Mouse (Mus musculus) limb, embryonic 12.5 days (tissue): ENCODE data around the gene Diaph3. TPM values are rescaled to one million over a fixed set of nuclear protein-coding genes. Genes with fewer than 3 reads are reported as not detected.

Source experiments
- ATAC-seq: fragments of 200-750 bp; cut with Nextera tagmentation; 2 replicates; pipeline ENCODE4 v1.8.0; 2017; ENCODE audit warnings: low read depth, moderate TSS enrichment; ENCODE audit not compliant: insufficient number of reproducible peaks, insufficient read depth, low FRiP score, low TSS enrichment
- H3K27ac ChIP-seq: fragments of 300-500 bp; sonication (generic); 2 replicates; pipeline ENCODE4 v1.5.1; 2016; ENCODE audit warnings: mild to moderate bottlenecking, moderate library complexity
- H3K27me3 ChIP-seq: fragments of 300-500 bp; sonication (generic); 2 replicates; pipeline ENCODE4 v1.6.1; 2016; ENCODE audit warnings: mild to moderate bottlenecking, moderate library complexity
- H3K36me3 ChIP-seq: fragments of 300-500 bp; sonication (generic); 2 replicates; pipeline ENCODE4 v1.6.1; 2016; ENCODE audit warnings: mild to moderate bottlenecking, moderate library complexity
- H3K4me1 ChIP-seq: fragments of 300-500 bp; sonication (generic); replicated peaks from 2 replicates; pipeline ENCODE4 v1.6.1; 2016
- H3K4me2 ChIP-seq: fragments of 300-500 bp; sonication (generic); 2 replicates; pipeline ENCODE4 v1.6.1; 2016; ENCODE audit warnings: mild to moderate bottlenecking, moderate library complexity
- H3K4me3 ChIP-seq: fragments of 300-500 bp; sonication (generic); replicated peaks from 2 replicates; pipeline ENCODE4 v1.5.1; 2016; ENCODE audit warnings: mild to moderate bottlenecking
- H3K9ac ChIP-seq: fragments of 300-500 bp; sonication (generic); replicated peaks from 2 replicates; pipeline ENCODE4 v1.6.1; 2016; ENCODE audit warnings: mild to moderate bottlenecking, moderate library complexity
- H3K9me3 ChIP-seq: fragments of 300-500 bp; sonication (generic); 2 replicates; pipeline ENCODE4 v1.6.1; 2016; ENCODE audit warnings: mild to moderate bottlenecking, moderate library complexity
- WGBS: fragments of 180-500 bp; shearing (Covaris S2); methylation state at CpG from one replicate; pipeline ENCODE4 v1.1.7; 2016; 5-methylcytosine and 5-hydroxymethylcytosine counted together
- polyA plus RNA-seq: library from polyadenylated mRNA; unstranded; fragments of >200 nt; fragmentation: Nextera tagmentation; extraction: Ambion mirVana; gene quantifications from 2 replicates; pipeline ENCODE4 v1.2.1, GENCODE M21; 2016

Gene Diaph3
- polyA plus RNA-seq, 1 experiment from 2014 or later: 10.7 TPM

DNA sequence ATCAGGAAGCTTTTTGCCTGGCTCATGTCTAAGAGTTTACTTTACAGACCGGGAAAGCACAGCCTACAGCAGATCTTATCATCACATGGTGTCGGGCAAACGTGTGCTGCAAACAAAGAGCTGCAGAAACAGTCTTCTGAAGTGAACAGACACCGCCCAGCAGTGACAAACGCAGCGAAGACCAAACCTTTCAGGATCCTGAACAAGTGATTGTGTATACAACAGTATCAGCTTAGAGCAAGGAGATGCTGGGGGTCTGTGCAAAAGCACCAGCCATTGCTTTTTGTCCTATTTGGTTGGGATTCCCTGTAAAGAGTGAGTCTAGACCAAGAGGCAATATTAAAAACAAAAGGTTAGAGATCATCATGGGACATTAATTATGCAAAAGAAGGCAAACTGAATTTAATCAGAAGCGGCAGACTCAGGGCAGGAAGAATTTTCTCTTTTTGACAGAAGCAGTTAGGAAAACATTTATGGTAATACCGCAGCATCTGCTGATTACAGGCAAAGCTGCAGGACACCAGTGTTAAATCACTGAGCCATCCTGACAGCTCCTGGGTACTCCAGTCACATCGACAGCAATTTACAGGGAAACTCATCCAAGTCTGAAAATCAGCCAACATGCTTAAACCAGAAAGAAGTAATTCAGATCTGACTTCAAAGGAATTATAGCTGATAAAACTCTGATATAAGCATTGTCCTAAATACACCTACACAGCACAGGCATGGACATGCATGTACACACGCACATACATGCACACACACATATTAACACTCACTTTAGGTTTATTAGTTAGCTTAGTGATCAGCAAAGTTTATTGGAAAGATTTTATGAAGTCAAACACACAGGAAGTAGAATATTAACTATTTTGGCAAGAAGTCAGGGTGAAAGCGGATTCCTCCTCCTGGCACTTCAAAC is 456.2 kb downstream of the Diaph3 start:
- no peak overlapping the region for H3K4me3 ChIP-seq
- 0 out of 2 replicates have a peak, but pooled peaks cover 3% of the 10 kb centered on the region for H3K4me1 ChIP-seq
- 61% methylated on average over 11 of the region's 11 CpGs for whole genome bisulfite sequencing
- H3K9me3 ChIP-seq: no peaks in the 10 kb centered on the region
- H3K4me2 ChIP-seq: no peak overlapping the region
- no peaks in the 10 kb centered on the region for H3K36me3 ChIP-seq
- ATAC-seq: no peak
- H3K27ac ChIP-seq: no peak overlapping the region
- no peak overlapping the region for H3K9ac ChIP-seq
- no peaks in the 10 kb centered on the region for H3K27me3 ChIP-seq

GRCm38 (mm10) chr14:86681951-86682350 is 459.1 kb downstream of the Diaph3 start:
- Histone ChIP-seq H3K36me3 (no peaks in the 10 kb centered on the region), H3K27ac (no peak overlapping the region), H3K4me3 (no peak overlapping the region), H3K4me2 (no peak overlapping the region), H3K9ac (no peak overlapping the region), H3K9me3 (no peaks in the 10 kb centered on the region), H3K4me1 (peaks cover 6% of the 10 kb centered on the region; the same call in 1 of the 2 replicates), H3K27me3 (no peaks in the 10 kb centered on the region)
- ATAC-seq: no peak

DNA sequence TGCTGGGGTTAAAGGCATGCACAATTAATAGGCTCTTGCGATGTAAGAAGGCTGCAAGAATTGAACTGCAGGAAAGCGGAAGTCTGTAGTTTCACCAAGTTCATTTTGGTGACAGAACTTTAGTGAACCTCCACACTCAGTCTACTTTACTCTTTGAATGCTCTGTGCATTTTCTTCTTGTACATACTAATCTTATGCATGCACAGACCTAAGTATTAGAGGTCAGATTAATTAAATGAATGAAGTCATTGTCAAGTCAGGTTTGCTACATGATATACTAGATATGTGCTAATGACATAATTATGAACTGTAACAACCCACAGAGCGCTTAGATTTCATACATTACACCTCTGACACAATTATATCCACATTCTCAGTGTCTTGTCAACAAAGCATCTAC is 462.0 kb downstream of the Diaph3 start:
- H3K4me3 ChIP-seq: no peak overlapping the region
- no peaks in the 10 kb centered on the region for H3K9me3 ChIP-seq
- H3K4me1 ChIP-seq: peaks cover 4% of the 10 kb centered on the region; the same call in 1 of the 2 replicates
- ATAC-seq: no peak
- H3K36me3 ChIP-seq: no peaks in the 10 kb centered on the region
- H3K27ac ChIP-seq: no peak overlapping the region
- 94% methylated on average over 3 of the region's 3 CpGs for WGBS
- no peaks in the 10 kb centered on the region for H3K27me3 ChIP-seq
- H3K9ac ChIP-seq: no peak overlapping the region
- no peak overlapping the region for H3K4me2 ChIP-seq

- no peak overlapping the region for H3K4me2 ChIP-seq
- no peak for ATAC-seq
- no peak overlapping the region for H3K9ac ChIP-seq
- 74% methylated on average over 5 of the region's 5 CpGs for WGBS
- H3K9me3 ChIP-seq: no peaks in the 10 kb centered on the region
- no peak overlapping the region for H3K4me3 ChIP-seq
- H3K4me1 ChIP-seq: peaks cover 4% of the 10 kb centered on the region; the same call in 1 of the 2 replicates
- no peak overlapping the region for H3K27ac ChIP-seq
- H3K36me3 ChIP-seq: no peaks in the 10 kb centered on the region
- no peaks in the 10 kb centered on the region for H3K27me3 ChIP-seq
Measured at GRCm38 (mm10) chr14:86678179-86678780, 462.8 kb downstream of the Diaph3 start.

DNA sequence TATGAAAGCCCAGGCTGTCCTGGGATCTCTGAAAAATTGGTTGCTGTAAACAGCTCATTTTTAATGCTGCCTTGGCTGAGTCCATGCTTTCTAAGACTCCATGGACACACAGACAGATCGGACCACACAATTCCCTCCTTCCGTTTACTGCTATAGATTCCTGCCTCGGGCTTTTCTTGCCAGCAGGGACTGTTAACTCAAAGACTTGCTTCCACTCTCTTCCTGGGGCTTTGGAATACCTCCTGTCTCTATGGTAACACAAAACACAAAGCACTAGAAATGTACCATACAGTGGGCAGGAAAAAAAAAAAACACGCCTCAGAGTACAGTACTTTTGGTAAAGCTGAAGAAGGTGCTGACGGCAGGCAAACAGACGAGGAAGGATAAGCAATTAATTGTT is 464.0 kb downstream of the Diaph3 start:
- 65% methylated on average over 6 of the region's 6 CpGs for WGBS
- Histone ChIP-seq H3K4me2 (no peak overlapping the region), H3K27me3 (no peaks in the 10 kb centered on the region), H3K27ac (no peak overlapping the region), H3K9me3 (no peaks in the 10 kb centered on the region), H3K4me1 (peaks cover 4% of the 10 kb centered on the region; the same call in 1 of the 2 replicates), H3K4me3 (no peak overlapping the region), H3K9ac (no peak overlapping the region), H3K36me3 (no peaks in the 10 kb centered on the region)
- ATAC-seq: no peak

DNA sequence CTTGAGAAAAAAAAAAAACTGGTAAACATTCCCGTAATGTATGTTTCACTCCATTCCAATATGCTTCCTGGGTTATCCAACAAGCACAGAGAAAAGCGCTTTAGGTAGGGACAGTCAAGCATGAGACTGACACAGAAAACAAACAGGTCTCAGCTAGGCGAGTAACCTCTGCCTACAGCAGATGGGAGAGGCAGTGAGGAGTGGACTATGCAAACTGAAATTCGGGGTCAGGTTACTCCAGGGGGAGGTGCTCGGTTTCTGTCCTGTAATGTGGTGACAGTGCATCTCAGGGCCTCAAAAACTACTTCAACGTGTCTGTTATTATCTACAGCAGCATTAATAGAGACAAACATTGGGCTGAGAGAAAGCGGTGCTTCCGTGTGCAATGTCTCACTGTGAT is 465.7 kb downstream of the Diaph3 start:
- Histone ChIP-seq H3K36me3 (no peaks in the 10 kb centered on the region), H3K27me3 (no peaks in the 10 kb centered on the region), H3K4me2 (no peak overlapping the region), H3K9me3 (no peaks in the 10 kb centered on the region), H3K4me3 (no peak overlapping the region), H3K27ac (no peak overlapping the region), H3K4me1 (peaks cover 4% of the 10 kb centered on the region; the same call in 1 of the 2 replicates), H3K9ac (no peak overlapping the region)
- WGBS: 59% methylated on average over 8 of the region's 8 CpGs
- ATAC-seq: no peak

DNA sequence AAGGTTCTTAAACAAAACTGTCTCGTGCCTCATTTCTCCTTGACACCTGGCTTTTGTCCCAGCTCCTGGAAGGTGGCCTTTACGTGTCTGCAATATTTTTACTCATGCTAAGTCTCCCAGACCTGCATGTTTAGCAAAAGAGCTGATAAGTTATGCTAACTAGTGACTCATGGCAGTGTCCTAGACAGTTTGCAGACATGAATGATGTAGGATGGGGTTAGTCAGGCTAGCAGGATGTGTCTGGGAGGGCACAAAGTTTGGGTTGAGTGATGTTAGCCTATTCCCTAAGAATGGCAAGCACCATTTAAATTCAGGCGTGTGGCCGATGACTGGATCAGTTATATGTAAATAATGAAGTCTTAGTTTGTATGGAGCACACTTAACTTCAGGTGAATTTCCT is 478.2 kb downstream of the Diaph3 start:
- Histone ChIP-seq H3K36me3 (no peaks in the 10 kb centered on the region), H3K27ac (no peak overlapping the region), H3K4me1 (no peaks in the 10 kb centered on the region), H3K27me3 (no peaks in the 10 kb centered on the region), H3K4me2 (no peak overlapping the region), H3K4me3 (no peak overlapping the region), H3K9me3 (no peaks in the 10 kb centered on the region), H3K9ac (no peak overlapping the region)
- WGBS: 93% methylated on average over 4 of the region's 4 CpGs
- ATAC-seq: no peak

DNA sequence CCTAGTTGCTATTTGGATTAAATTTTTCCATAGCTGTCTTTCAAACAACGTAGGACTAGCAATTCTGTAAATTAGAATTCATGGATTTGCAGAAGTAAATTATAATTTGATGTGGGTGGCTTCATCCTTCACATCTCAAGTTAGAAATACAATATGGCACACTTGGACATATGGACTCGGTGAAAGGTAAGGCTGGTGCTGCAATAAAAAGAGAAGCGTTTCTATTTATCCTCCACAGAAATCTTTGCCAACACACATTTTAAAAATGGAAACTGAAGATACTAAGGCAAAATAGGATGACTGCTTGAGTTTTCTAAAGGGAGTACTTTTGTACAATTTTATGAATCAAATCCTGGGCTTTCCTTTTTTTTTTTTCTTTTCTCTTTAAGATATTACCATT is 480.5 kb downstream of the Diaph3 start:
- no peak for ATAC-seq
- H3K4me2 ChIP-seq: no peak overlapping the region
- no peaks in the 10 kb centered on the region for H3K36me3 ChIP-seq
- WGBS: 85% methylated on average over 3 of the region's 3 CpGs
- H3K27me3 ChIP-seq: no peaks in the 10 kb centered on the region
- no peaks in the 10 kb centered on the region for H3K9me3 ChIP-seq
- no peak overlapping the region for H3K27ac ChIP-seq
- no peak overlapping the region for H3K9ac ChIP-seq
- H3K4me1 ChIP-seq: no peaks in the 10 kb centered on the region
- no peak overlapping the region for H3K4me3 ChIP-seq

DNA sequence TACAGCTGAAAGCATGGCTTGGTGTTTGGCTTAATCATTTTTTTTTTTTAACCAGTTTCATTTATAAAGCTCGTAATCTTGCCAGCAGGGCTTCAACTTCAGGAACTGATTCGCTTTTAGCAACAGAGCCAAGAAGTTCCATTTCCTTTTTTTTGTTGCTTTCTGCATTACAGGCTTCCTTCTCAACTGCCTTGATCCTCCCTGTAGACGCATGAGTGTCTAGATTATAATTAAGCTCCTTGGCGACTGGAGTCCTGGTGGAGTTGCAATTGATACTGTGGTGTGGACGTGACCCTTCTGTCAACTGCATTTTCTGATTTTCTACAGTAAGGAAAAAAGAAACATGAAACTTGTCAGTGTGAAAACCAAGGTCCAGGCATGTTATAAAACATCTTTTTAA is 484.8 kb downstream of the Diaph3 start:
- H3K4me3 ChIP-seq: no peak overlapping the region
- no peak overlapping the region for H3K9ac ChIP-seq
- no peak overlapping the region for H3K4me2 ChIP-seq
- H3K9me3 ChIP-seq: no peaks in the 10 kb centered on the region
- no peak for ATAC-seq
- no peak overlapping the region for H3K27ac ChIP-seq
- WGBS: 64% methylated on average over 5 of the region's 5 CpGs
- H3K4me1 ChIP-seq: no peaks in the 10 kb centered on the region
- no peaks in the 10 kb centered on the region for H3K27me3 ChIP-seq
- H3K36me3 ChIP-seq: no peaks in the 10 kb centered on the region

DNA sequence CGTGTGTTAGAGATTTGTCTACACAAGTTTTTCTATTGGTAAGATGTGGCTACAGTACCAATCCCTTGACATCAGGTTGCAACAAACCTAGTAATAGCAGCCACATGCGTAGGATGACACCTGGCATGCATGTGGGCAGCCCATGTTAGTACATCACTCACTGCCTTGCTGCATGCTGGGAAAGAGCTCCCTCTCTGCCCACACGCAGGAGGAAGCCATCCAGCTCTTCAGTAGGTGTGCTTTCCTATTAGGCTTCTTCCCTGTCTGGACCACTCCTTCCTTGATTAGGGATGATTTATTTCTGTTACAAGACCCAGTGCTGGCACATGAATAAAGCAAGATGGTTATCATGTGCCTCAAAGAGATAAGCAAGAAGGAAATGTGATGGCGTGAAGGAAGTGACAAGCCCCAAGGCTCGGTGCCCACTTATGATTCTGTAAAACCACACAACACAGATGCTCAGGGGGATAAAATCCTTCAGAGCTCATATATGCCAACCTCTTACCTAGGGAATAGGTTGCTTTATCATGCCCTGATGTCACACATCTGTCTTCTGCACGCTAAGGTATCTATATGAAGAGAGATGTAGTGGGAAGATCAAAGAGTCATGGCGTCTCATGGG is 494.4 kb downstream of the Diaph3 start:
- WGBS: 84% methylated on average over 7 of the region's 7 CpGs
- no peaks in the 10 kb centered on the region for H3K4me1 ChIP-seq
- H3K4me3 ChIP-seq: no peak overlapping the region

DNA sequence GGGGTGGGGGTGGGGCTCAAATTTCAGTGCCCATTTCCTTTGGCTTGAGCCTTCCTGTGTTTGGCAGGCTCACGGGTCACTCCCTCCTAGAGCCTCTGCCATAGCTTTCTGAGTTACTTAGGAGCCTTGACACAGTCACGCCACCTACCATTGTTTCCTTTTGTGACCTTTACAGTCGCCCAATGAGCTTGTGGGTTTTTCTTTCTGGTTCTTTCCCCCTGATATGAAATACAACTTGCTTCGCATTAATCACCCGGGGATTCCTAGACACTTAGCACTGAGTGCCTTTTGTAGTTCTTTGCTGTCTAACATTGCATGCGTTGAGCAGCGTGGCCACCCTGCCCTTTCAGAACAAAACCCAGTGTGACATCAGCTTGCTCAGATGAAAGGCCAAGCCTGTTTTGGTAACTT is 498.2 kb downstream of the Diaph3 start:
- Histone ChIP-seq H3K4me3 (no peak overlapping the region), H3K36me3 (no peaks in the 10 kb centered on the region), H3K4me1 (no peaks in the 10 kb centered on the region), H3K9ac (no peak overlapping the region), H3K9me3 (no peaks in the 10 kb centered on the region), H3K4me2 (no peak overlapping the region), H3K27me3 (no peaks in the 10 kb centered on the region), H3K27ac (no peak overlapping the region)
- 88% methylated on average over 7 of the region's 7 CpGs for WGBS
- ATAC-seq: no peak

More for the DNA sequence above, 494.4 kb downstream of the Diaph3 start:
- no peaks in the 10 kb centered on the region for H3K36me3 ChIP-seq
- no peak for ATAC-seq
- H3K27me3 ChIP-seq: no peaks in the 10 kb centered on the region
- no peak overlapping the region for H3K27ac ChIP-seq
- no peaks in the 10 kb centered on the region for H3K9me3 ChIP-seq
- no peak overlapping the region for H3K9ac ChIP-seq
- H3K4me2 ChIP-seq: no peak overlapping the region
